Mouse (Mus musculus): Measurements from ENCODE around the gene Rasgrf1. TPM values are rescaled to one million over a fixed set of nuclear protein-coding genes. Genes with fewer than 3 reads are reported as not detected.

Gene Rasgrf1
- polyA plus RNA-seq, 1 experiment from 2014 or later = not detected

DNA sequence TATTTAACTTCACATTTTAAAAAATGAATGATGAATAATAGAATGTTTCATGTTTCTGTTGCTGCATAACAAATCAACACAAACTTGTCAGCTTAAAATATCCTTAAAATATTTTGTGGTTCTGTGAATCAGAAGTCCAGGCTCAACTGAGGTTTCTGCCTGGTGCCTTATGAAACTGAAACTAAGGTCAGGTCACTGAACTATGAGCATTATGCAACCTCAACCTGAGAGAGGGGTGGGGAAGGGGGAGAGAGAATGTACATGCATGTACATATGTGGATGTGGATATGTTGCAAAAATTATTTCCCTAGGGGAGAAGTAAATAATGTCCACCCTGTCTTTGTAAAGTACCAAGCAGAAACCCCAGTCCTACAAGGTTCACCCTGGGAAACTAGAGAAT is 18.8 kb downstream of the Rasgrf1 start:
- Histone ChIP-seq H3K9ac (ENCODE audit: low read length) (no peak overlapping the region), H3K9me3 (ENCODE audit: control insufficient read depth, low read length) (no peaks in the 10 kb centered on the region), H3K4me1 (replicated peaks; ENCODE audit: control insufficient read depth, insufficient read depth, low read length) (no peaks in the 10 kb centered on the region), H3K36me3 (ENCODE audit: control insufficient read depth, insufficient read depth, low read length) (no peaks in the 10 kb centered on the region), H3K4me2 (ENCODE audit: low read depth, low read length, severe bottlenecking) (no peak overlapping the region), H3K27ac (ENCODE audit: low read depth, low read length) (no peak overlapping the region), H3K4me3 (ENCODE audit: low read depth, low read length) (no peak overlapping the region), H3K27me3 (ENCODE audit: control insufficient read depth, insufficient read depth, low read length) (no peaks in the 10 kb centered on the region)
- ATAC-seq (replicated peaks; ENCODE audit: low FRiP score) (no peak), DNase-seq (ENCODE audit: low spot score) (no peak)

DNA sequence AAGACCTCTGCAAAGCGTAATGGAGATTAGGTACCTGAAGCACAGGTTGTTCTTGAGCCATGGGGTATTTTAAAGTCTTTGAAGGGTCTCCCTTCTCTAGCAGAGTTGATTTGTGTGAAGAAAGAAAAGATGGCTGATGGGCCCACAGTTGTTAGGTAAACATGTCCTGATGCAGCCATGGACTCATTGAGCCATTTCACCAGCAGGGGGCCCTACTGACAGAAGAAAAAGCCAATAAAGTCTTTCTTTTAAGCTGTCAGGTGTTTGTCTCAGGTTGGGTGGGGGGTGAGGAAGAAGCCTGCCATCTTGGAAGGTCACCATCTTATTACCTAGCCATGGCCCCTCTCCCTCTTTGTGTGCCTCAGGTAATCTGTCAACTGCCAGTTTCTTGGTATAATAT is 30.7 kb downstream of the Rasgrf1 start:
- Histone ChIP-seq H3K4me3 (ENCODE audit: low read depth, low read length) (no peak overlapping the region), H3K9me3 (ENCODE audit: control insufficient read depth, low read length) (no peaks in the 10 kb centered on the region)
- 67% methylated on average over 1 of the region's 1 CpGs for WGBS

DNA sequence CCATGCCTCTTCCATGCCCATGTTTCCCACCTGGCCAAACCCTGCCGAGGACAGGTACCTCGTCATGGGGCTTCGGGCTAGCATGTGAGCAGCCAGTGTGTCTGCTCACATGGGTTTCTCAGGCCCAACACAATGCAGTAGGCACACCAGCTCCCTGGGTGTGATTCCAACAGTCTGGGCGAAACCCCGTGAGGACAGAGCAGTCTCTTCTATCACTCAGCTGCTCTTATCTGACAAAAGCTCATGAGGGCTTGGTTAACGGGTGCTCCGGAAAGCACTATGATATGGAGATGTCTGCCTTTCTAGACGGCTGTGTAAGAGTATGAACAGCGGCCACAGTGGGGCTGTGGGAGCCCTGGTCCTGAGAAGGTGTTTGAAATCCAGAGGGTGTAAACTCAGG is 37.1 kb downstream of the Rasgrf1 start:
- H3K36me3 ChIP-seq (ENCODE audit: control insufficient read depth, insufficient read depth, low read length) = no peaks in the 10 kb centered on the region
- no peak overlapping the region for H3K4me2 ChIP-seq (ENCODE audit: low read depth, low read length, severe bottlenecking)
- H3K9ac ChIP-seq (ENCODE audit: low read length) = no peak overlapping the region
- no peaks in the 10 kb centered on the region for H3K4me1 ChIP-seq (replicated peaks; ENCODE audit: control insufficient read depth, insufficient read depth, low read length)
- 80% methylated on average over 9 of the region's 9 CpGs for WGBS
- DNase-seq (ENCODE audit: low spot score) (no peak), ATAC-seq (replicated peaks; ENCODE audit: low FRiP score) (no peak)
- H3K9me3 ChIP-seq (ENCODE audit: control insufficient read depth, low read length) = no peaks in the 10 kb centered on the region
- H3K27ac ChIP-seq (ENCODE audit: low read depth, low read length) = no peak overlapping the region
- no peak overlapping the region for H3K4me3 ChIP-seq (ENCODE audit: low read depth, low read length)
- no peaks in the 10 kb centered on the region for H3K27me3 ChIP-seq (ENCODE audit: control insufficient read depth, insufficient read depth, low read length)

More for the DNA sequence above, 30.7 kb downstream of the Rasgrf1 start:
- DNase-seq (ENCODE audit: low spot score) (no peak), ATAC-seq (replicated peaks; ENCODE audit: low FRiP score) (no peak)
- H3K27me3 ChIP-seq (ENCODE audit: control insufficient read depth, insufficient read depth, low read length) = no peaks in the 10 kb centered on the region
- no peak overlapping the region for H3K9ac ChIP-seq (ENCODE audit: low read length)
- no peaks in the 10 kb centered on the region for H3K4me1 ChIP-seq (replicated peaks; ENCODE audit: control insufficient read depth, insufficient read depth, low read length)
- H3K27ac ChIP-seq (ENCODE audit: low read depth, low read length) = no peak overlapping the region
- H3K4me2 ChIP-seq (ENCODE audit: low read depth, low read length, severe bottlenecking) = no peak overlapping the region
- H3K36me3 ChIP-seq (ENCODE audit: control insufficient read depth, insufficient read depth, low read length) = no peaks in the 10 kb centered on the region

DNA sequence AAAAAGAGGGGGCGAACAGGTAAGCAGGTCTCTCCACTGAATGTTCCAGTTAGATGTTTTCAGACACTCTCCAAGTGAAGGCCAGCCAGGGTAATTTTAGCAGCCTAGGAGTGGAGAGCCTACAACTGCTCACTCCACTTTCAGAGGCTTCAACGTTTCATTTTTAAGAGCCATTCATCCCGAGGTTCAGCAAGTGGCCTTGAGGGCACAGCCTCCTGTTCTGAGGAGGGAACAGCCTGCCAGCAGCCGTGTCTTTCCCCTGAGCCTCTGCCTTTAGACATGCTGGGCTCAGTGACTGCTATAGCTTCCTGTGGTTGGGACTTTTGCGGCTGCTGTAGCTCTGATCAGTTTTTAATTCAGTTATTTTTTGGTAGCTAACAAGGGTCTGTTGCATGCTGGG is 38.9 kb downstream of the Rasgrf1 start:
- ATAC-seq (replicated peaks; ENCODE audit: low FRiP score) = no peak
- no peak overlapping the region for H3K4me3 ChIP-seq (ENCODE audit: low read depth, low read length)

DNA sequence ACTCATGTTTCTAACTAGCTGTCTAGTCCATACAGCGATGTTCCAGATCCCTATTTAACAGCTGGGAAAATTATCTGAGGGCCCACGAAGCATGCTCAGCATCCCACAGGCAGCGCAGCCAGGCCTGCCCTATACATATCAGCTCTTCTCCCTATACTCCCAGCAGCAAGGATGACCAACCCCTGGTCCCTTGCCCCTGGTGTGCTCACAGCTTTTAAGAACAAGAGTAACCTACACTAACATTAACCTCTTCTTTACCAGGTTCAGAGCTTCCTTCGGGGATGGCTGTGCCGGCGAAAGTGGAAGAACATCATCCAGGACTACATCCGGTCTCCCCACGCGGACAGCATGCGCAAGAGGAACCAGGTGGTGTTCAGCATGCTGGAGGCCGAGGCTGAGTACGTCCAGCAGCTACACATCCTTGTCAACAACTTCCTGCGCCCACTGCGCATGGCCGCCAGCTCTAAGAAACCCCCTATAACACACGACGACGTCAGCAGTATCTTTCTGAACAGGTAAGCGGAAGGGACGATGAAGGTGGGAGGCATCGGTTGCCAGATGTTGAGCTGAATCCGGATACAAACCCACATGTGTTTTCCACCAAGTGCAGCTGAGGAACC is 44.0 kb downstream of the Rasgrf1 start:
- DNase-seq (ENCODE audit: low spot score) (no peak), ATAC-seq (replicated peaks; ENCODE audit: low FRiP score) (no peak)
- WGBS = 95% methylated on average over 22 of the region's 22 CpGs
- H3K27me3 ChIP-seq (ENCODE audit: control insufficient read depth, insufficient read depth, low read length) = no peaks in the 10 kb centered on the region
- H3K9me3 ChIP-seq (ENCODE audit: control insufficient read depth, low read length) = no peaks in the 10 kb centered on the region
- H3K4me2 ChIP-seq (ENCODE audit: low read depth, low read length, severe bottlenecking) = no peak overlapping the region
- no peak overlapping the region for H3K9ac ChIP-seq (ENCODE audit: low read length)
- H3K27ac ChIP-seq (ENCODE audit: low read depth, low read length) = no peak overlapping the region
- no peaks in the 10 kb centered on the region for H3K4me1 ChIP-seq (replicated peaks; ENCODE audit: control insufficient read depth, insufficient read depth, low read length)
- H3K4me3 ChIP-seq (ENCODE audit: low read depth, low read length) = no peak overlapping the region
- H3K36me3 ChIP-seq (ENCODE audit: control insufficient read depth, insufficient read depth, low read length) = no peaks in the 10 kb centered on the region

More for the DNA sequence above, 38.9 kb downstream of the Rasgrf1 start:
- no peak for DNase-seq (ENCODE audit: low spot score)
- H3K4me1 ChIP-seq (replicated peaks; ENCODE audit: control insufficient read depth, insufficient read depth, low read length) = no peaks in the 10 kb centered on the region
- WGBS = 65% methylated on average over 5 of the region's 5 CpGs
- no peaks in the 10 kb centered on the region for H3K27me3 ChIP-seq (ENCODE audit: control insufficient read depth, insufficient read depth, low read length)
- no peak overlapping the region for H3K4me2 ChIP-seq (ENCODE audit: low read depth, low read length, severe bottlenecking)
- no peaks in the 10 kb centered on the region for H3K36me3 ChIP-seq (ENCODE audit: control insufficient read depth, insufficient read depth, low read length)
- no peak overlapping the region for H3K9ac ChIP-seq (ENCODE audit: low read length)
- no peaks in the 10 kb centered on the region for H3K9me3 ChIP-seq (ENCODE audit: control insufficient read depth, low read length)
- no peak overlapping the region for H3K27ac ChIP-seq (ENCODE audit: low read depth, low read length)

DNA sequence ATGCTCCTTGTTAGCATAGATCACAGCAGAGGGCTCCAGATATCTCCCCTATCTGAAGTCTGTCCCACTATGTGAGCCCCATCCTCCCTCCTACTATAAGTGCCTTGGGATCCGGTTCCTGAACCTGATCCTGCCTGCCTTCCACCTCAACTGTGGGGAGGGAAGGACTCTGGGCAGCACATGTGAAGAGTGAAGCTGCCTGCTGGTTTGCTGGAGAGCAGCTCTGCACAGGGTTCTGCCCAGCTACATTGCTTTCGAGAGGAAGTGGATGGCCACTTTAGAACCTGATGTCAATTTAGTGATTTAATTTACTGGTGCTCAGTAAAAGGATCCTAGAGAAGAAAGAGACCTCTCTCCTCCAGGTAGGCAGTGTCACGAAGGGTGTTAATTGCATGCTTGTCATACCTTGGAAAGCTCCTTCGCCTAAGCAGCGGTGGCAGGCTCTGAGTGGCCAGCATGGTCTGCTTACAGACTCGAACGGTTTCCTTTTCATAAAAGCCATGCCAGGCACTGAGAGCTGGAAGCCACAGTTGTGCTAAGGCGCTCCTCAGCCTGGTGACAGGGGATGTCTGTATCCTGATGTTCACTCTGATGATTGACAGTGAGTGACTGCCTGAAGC is 45.3 kb downstream of the Rasgrf1 start:
- DNase-seq (ENCODE audit: low spot score) = no peak
- WGBS = 79% methylated on average over 8 of the region's 8 CpGs

DNA sequence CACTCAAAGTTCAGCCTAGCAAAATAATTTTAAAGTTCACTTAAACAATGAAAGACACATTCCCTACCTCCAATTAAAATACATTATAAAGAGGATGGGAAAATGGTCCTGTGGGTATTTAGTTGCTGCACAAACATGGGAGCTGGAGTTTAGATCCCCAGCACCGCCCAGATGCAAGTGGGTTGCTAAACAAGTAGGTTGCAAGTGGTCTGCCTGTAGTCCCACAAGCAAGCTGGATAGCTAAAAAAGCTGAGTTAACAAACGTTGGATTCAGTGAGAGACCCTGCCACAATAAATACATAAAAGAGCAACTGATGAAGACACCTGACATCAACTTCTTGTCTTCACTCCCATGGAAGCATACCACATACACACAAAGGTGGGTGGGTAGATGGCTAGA is 49.3 kb downstream of the Rasgrf1 start:
- DNase-seq (ENCODE audit: low spot score) (no peak), ATAC-seq (replicated peaks; ENCODE audit: low FRiP score) (no peak)
- no peaks in the 10 kb centered on the region for H3K4me1 ChIP-seq (replicated peaks; ENCODE audit: control insufficient read depth, insufficient read depth, low read length)
- WGBS = 87% methylated on average over 2 of the region's 2 CpGs
- no peak overlapping the region for H3K27ac ChIP-seq (ENCODE audit: low read depth, low read length)
- no peaks in the 10 kb centered on the region for H3K27me3 ChIP-seq (ENCODE audit: control insufficient read depth, insufficient read depth, low read length)
- no peaks in the 10 kb centered on the region for H3K9me3 ChIP-seq (ENCODE audit: control insufficient read depth, low read length)
- H3K4me3 ChIP-seq (ENCODE audit: low read depth, low read length) = no peak overlapping the region
- no peaks in the 10 kb centered on the region for H3K36me3 ChIP-seq (ENCODE audit: control insufficient read depth, insufficient read depth, low read length)
- H3K4me2 ChIP-seq (ENCODE audit: low read depth, low read length, severe bottlenecking) = no peak overlapping the region
- H3K9ac ChIP-seq (ENCODE audit: low read length) = no peak overlapping the region

More for the DNA sequence above, 45.3 kb downstream of the Rasgrf1 start:
- Histone ChIP-seq H3K36me3 (ENCODE audit: control insufficient read depth, insufficient read depth, low read length) (no peaks in the 10 kb centered on the region), H3K4me2 (ENCODE audit: low read depth, low read length, severe bottlenecking) (no peak overlapping the region), H3K27ac (ENCODE audit: low read depth, low read length) (no peak overlapping the region), H3K9me3 (ENCODE audit: control insufficient read depth, low read length) (no peaks in the 10 kb centered on the region), H3K9ac (ENCODE audit: low read length) (no peak overlapping the region), H3K4me3 (ENCODE audit: low read depth, low read length) (no peak overlapping the region), H3K4me1 (replicated peaks; ENCODE audit: control insufficient read depth, insufficient read depth, low read length) (no peaks in the 10 kb centered on the region), H3K27me3 (ENCODE audit: control insufficient read depth, insufficient read depth, low read length) (no peaks in the 10 kb centered on the region)
- ATAC-seq (replicated peaks; ENCODE audit: low FRiP score) = no peak

DNA sequence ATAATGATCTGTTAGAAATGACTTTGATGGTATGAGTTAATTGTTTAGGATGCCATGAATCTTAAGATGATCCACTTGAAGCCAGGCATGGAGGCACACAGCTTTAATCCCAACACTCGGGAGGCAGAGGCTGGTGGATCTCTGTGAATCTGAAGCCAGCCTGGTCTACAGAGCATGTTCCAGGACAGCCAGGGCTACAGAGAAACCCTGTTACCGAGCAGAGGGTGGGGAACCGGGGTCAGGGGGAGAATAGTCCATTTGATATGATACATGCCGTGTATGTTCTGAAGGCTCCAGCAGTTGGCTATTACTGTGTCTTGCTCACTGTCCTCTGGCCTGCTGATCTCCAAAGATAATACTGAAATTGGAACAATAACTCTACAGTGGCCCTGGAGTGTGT is 54.4 kb downstream of the Rasgrf1 start:
- Histone ChIP-seq H3K36me3 (ENCODE audit: control insufficient read depth, insufficient read depth, low read length) (no peaks in the 10 kb centered on the region), H3K27me3 (ENCODE audit: control insufficient read depth, insufficient read depth, low read length) (no peaks in the 10 kb centered on the region), H3K9ac (ENCODE audit: low read length) (no peak overlapping the region), H3K4me1 (replicated peaks; ENCODE audit: control insufficient read depth, insufficient read depth, low read length) (no peaks in the 10 kb centered on the region), H3K4me2 (ENCODE audit: low read depth, low read length, severe bottlenecking) (no peak overlapping the region), H3K4me3 (ENCODE audit: low read depth, low read length) (no peak overlapping the region), H3K9me3 (ENCODE audit: control insufficient read depth, low read length) (no peaks in the 10 kb centered on the region), H3K27ac (ENCODE audit: low read depth, low read length) (no peak overlapping the region)
- ATAC-seq (replicated peaks; ENCODE audit: low FRiP score) = no peak
- 82% methylated on average over 4 of the region's 4 CpGs for WGBS
- DNase-seq (ENCODE audit: low spot score) = no peak

DNA sequence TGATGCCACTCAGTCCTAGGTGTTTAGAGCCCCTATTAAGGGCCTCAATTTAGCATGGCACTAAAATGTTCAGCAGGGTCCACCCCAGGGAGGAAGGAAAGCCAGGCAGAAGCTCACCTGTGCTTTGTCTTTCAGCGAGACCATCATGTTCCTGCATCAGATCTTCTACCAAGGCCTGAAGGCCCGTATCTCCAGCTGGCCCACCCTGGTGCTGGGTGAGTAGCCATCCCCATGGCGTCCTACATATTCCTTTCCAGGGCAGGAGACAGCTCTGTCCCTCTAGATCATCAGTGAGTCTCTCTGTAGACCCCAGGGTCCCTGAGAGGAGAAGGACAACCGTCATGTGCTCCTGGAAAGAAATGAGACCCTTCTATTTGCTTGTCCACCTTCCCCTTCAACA is 58.0 kb downstream of the Rasgrf1 start:
- Histone ChIP-seq H3K4me1 (replicated peaks; ENCODE audit: control insufficient read depth, insufficient read depth, low read length) (no peaks in the 10 kb centered on the region), H3K4me2 (ENCODE audit: low read depth, low read length, severe bottlenecking) (no peak overlapping the region), H3K27me3 (ENCODE audit: control insufficient read depth, insufficient read depth, low read length) (no peaks in the 10 kb centered on the region), H3K9me3 (ENCODE audit: control insufficient read depth, low read length) (no peaks in the 10 kb centered on the region), H3K9ac (ENCODE audit: low read length) (no peak overlapping the region), H3K4me3 (ENCODE audit: low read depth, low read length) (no peak overlapping the region), H3K27ac (ENCODE audit: low read depth, low read length) (no peak overlapping the region), H3K36me3 (ENCODE audit: control insufficient read depth, insufficient read depth, low read length) (no peaks in the 10 kb centered on the region)
- 87% methylated on average over 4 of the region's 4 CpGs for WGBS
- ATAC-seq (replicated peaks; ENCODE audit: low FRiP score) = no peak
- DNase-seq (ENCODE audit: low spot score) = no peak

Measured in forebrain, embryonic 11.5 days (tissue).